Mouse (Mus musculus): ENCODE results near the gene Ikzf3.

Gene Ikzf3

DNA sequence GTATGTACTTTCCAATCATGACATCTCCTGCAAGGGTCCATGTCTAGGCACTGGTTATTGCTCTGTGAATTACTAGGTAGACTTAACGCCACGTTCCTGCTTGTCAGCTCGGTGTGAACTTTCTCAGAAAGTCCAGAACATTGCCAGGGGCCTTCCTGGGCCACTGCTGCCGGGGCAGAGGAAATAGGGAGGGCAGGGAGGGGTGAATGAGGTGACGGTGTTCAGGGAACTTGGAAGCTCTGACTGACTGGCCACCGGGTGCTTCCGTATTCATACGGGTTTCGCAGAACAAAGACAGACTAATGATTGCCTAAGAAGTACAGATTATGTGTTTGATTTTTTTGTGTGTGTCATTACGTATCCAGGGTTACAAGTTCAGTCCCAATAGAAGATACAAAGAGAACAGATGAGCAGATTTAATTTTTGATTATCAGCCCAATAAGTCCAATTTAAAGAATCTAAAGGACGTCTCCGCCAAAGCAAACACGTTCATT, 18.1 kb upstream of the Ikzf3 start:
- DNase-seq = no peak

GRCm38 (mm10) chr11:98563025-98563424, 17.2 kb upstream of the Ikzf3 start:
- DNase-seq = no peak

DNA sequence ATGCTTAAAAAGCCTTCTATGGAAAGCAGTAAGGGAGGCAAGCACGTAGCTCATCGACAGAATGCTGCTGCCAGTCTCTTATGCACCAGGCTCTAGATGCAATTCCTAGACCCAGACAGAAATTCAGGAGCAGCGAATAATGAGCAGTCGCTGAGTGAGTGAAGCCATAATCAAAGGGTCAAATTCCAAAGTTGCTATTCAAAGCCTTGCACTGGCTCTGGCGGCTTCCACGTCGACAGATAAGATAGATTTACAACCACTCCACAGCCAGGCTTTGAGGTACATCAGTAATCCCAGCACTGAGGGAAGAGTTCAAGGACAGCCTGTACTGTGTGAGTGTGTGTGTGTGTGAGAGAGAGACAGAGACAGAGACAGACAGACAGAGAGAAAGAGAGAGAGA, 15.1 kb upstream of the Ikzf3 start:
- DNase-seq = no peak

DNA sequence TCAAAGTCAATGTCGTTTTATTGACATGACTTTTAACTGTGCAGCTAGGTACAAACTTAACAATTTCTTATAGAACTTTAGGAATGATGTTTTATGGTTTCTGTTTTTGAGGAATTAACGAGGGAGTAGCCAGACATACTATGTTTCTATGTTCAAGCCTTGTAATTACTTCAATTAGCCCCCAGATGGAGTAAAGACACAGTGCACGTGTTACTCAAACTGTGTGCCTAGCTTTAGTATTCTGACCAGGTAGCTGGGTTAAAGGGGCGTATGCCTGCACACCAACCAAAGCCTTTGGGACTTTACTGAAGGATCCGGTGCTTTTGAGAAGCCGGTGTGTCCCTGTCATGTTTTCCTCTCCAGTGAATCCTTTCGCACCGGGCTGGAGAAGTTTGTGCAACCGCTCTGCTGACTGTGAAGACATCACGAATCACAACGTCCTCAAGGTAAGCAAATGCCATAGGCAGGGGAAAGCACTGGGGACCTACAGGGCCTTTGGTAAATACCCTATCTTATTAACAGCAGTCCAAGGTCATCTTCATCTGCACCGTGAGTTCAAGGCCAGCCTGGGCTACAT, 9.4 kb upstream of the Ikzf3 start:
- no peak for DNase-seq

DNA sequence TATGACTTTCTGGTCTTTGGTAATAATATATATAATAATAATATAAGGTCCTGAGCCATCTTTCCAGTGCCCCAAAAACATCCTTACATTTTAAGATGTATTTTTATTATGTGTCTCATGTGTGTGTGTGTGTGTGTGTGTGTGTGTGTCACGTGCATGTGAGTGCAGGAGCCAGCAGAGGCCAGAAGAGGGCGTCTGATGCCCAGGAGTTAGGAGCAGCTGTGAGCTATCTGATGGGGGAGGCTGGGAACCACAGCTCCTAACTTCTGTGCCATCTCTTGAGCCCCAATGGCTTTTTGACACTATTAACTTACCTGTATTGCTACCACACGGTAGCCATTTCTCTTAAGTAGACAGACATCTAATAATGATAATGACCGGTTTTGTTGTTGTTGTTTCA, 8.1 kb upstream of the Ikzf3 start:
- DNase-seq = no peak

- DNase-seq = peak; percentile 94 to 96
Measured at GRCm38 (mm10) chr11:98550975-98551828, 5.4 kb upstream of the Ikzf3 start, which contains the start of gene Zpbp2. TSS of gene Zpbp2 (plus strand) at chr11:98551097.

GRCm38 (mm10) chr11:98550311-98550974, 4.6 kb upstream of the Ikzf3 start:
- DNase-seq = no peak

DNA sequence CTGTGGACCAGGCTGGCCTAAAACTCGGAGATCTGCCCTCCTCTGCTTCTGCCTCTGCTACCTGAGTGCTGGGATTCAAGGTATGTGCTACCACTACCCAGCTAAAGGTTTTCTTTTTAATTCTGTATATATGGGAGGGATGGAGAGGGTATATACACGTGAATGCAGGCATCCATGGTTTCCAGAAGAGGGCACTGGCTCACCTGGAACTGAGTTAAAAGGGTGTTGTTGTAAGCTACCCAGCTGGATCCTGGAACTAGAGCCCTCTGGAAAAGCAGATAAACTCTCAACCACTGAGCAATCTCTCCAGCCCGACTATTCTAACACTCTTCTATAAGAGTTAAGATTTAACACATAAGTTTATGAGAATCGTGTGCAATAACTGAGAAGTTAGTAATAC, 3.5 kb upstream of the Ikzf3 start:
- no peak for DNase-seq

DNA sequence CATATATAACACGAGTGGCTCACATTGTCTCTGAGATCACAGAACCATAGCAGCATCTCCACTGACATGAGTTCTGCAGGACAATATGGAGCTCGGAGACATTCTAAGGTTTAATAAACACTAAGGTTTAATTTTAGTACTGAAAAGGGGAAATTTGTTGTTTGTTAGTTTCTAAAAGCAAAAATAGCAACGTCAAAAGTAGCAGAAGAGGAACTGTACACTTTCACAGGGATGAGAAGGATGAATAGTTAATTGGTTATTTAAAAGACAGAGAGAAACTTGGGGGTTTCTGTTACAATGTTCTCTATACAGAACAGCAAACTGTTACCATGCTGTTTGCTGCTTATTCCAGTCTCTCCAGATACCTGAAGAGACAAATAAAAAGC, 1.5 kb upstream of the Ikzf3 start:
- DNase-seq = no peak

DNA sequence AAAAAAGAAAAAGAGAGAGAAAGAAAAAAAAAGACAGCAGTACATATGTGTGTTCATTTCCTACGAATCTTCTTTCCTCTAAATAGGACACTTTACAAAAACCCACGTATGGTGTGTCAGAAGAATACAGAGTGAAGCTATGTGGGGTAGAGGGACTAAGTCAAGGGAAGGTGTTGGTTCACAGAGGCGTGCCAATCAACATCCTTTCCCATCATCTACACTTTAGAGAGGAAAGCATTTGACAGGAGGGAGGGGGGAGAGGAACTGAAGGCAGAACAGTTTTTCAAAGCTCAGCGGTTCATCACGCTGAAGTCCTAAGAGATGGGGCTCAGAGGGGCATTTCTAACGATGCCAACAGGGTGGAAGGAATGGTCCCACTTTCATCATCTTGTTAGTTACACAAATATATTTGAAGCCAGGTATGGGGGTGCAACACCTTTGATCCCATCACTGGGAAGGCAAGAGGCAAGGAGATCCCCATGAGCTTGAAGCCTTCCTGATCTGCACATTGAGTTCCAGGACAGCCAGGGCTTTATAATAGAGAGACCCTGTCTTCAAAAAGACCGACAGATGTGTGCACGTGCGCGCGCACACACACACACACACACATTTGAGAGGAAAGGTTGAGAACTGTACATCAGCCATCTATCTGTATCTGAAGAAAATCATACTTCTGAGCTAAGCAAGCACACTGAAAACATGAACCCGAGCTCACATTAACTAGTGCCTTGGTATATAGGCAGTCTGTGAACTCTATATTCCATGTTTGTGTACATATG, 887 bp upstream of the Ikzf3 start:
- no peak for DNase-seq

- no peak for DNase-seq
Measured at GRCm38 (mm10) chr11:98544890-98545677, 747 bp downstream of the Ikzf3 start.

DNA sequence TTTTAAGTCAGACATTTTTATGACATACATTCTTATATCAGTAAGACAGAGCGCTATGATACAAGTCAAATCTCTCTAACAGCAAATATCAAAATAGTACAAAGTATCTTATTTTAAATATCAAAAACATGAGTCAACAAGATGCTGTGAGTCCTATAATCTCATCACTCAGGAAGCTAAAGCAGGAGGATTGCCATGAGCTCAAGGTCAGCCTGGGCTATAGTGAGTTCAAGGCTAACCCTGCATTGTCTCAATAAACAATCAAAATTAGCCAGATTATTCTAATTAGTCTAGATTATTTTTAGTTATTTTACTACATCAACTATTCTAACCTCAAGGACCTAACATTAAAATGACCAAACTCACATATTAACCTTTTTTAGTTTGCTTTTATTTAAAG, 2.4 kb downstream of the Ikzf3 start:
- no peak for DNase-seq

GRCm38 (mm10) chr11:98542553-98542952, 3.3 kb downstream of the Ikzf3 start:
- DNase-seq = no peak

DNA sequence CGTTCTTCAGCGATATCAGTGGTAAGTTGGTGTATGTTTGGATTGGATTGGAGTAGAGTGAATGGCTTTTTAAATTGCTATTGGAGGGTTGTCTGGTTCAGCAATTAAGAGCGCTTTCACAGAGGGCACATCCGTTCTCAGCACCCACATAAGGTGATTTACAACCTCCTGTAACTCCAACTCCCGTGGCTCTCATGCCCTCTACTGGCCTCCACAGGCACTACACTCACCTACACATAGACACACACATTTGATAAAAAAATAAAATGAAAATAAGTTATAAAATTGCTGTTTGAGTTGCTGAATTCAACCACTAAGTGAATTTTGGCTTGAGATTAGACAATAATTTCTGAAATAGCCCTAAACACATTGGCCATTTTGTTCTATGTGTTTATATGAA, 5.5 kb downstream of the Ikzf3 start:
- peak in 1 of 2 experiments; percentile 33 for DNase-seq

GRCm38 (mm10) chr11:98537480-98538034, 8.3 kb downstream of the Ikzf3 start:
- DNase-seq = no peak

GRCm38 (mm10) chr11:98526824-98527461, 18.9 kb downstream of the Ikzf3 start:
- no peak for DNase-seq

- no peak for DNase-seq
Measured at GRCm38 (mm10) chr11:98525140-98525539, 20.7 kb downstream of the Ikzf3 start.

- no peak for DNase-seq
Measured at GRCm38 (mm10) chr11:98520468-98520867, 25.4 kb downstream of the Ikzf3 start.

DNA sequence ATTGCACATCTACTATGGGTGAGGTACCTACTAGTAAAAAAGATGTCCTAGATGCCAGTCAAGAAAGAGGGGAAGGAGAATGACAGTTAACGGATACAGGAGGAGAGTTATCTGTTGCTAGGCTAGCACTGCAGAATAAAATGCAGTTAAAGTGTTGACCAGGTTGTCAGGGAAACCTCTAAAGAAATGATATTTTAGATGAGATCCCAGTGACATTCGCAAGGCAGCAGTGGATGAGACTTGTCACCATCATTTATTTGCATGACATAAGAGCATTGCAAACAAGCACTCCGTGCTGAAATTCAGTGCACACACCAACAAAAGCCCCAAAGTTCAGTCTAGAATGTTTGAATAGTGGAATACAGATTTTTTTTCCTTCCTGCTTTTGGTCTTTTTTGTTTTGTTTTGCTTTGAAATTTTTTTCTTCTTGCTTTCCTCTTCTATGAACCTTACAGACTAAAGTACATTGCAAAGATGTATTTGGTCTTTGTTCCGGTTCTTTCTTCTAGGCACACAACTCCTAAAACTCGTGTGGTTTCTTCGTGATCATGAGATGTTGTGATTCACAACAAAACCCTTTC, 32.4 kb downstream of the Ikzf3 start:
- no peak for DNase-seq

DNA sequence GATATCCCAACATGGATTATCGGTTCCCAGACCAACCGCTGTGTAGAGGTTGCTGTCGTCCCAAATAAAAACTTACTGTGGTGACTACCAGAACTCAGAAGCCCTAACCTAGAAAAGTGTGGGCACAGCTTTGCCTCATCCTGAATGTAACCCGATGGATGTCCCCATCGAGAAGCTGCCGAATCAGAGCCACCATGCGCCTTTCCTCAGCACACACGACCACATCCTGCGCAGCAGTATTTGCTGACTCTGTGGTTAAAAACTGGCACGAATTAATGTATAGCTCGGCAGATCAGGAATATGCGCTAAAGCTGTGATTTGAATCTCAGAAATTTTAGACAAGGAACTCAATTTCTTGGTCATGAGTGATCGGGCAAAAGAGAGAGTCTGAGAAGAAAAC, 33.0 kb downstream of the Ikzf3 start:
- DNase-seq = no peak

DNA sequence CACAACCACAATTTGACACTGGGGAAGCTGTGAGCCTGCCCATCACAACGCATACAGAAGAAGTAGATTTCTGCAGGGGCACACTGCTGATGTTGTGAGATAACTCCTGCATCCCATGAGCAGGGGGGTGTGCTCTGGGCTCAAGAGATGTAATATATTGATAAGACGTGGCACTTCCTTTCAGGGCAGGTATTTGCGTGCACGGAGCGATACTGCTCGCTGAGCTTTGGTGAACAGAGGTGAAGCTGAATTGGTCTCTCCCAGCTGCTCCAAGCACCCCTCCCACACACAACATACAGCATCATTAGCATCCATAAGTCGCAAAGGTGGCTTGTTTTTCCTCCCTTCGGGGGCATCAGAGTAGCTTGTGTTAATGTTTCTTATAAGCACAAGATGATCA, 35.7 kb downstream of the Ikzf3 start:
- DNase-seq = peak in 1 of 2 experiments; percentile 7
